Mouse (Mus musculus): Measurements from ENCODE around the gene Bloc1s6. TPM values are rescaled to one million over a fixed set of nuclear protein-coding genes. Genes with fewer than 3 reads are reported as not detected.
A peak's percentile ranks its signal among the peaks of the same experiment; 100 is the strongest.

Bloc1s6 gene
- polyA plus RNA-seq, 1 experiment from 2014 or later: 94.4 TPM

- Histone ChIP-seq H3K4me1 (replicated peaks) (no peaks in the 10 kb centered on the region), H3K27ac (no peak overlapping the region), H3K36me3 (no peaks in the 10 kb centered on the region), H3K27me3 (0 out of 2 replicates have a peak, but pooled peaks cover 6% of the 10 kb centered on the region), H3K4me2 (replicated peaks) (no peak overlapping the region), H3K9ac (replicated peaks) (no peak overlapping the region), H3K4me3 (replicated peaks) (no peak overlapping the region), H3K9me3 (no peaks in the 10 kb centered on the region)
- WGBS: 85% methylated on average over 3 of the region's 3 CpGs
- no peak for ATAC-seq
These were observed 21.9 kb upstream of the Bloc1s6 start for GRCm38 (mm10) chr2:122716301-122716842.

- no peaks in the 10 kb centered on the region for H3K4me1 ChIP-seq (replicated peaks)
- no peak for ATAC-seq
- WGBS: 62% methylated on average over 1 of the region's 1 CpGs
These were observed 19.1 kb upstream of the Bloc1s6 start for GRCm38 (mm10) chr2:122719232-122719631.

GRCm38 (mm10) chr2:122720564-122720963, 17.7 kb upstream of the Bloc1s6 start:
- Histone ChIP-seq H3K4me1 (replicated peaks) (no peaks in the 10 kb centered on the region), H3K36me3 (no peaks in the 10 kb centered on the region), H3K9me3 (no peaks in the 10 kb centered on the region), H3K27me3 (0 out of 2 replicates have a peak, but pooled peaks cover 6% of the 10 kb centered on the region), H3K4me3 (replicated peaks) (no peak overlapping the region), H3K27ac (no peak overlapping the region), H3K9ac (replicated peaks) (no peak overlapping the region), H3K4me2 (replicated peaks) (no peak overlapping the region)
- no peak for ATAC-seq
- 78% methylated on average over 3 of the region's 3 CpGs for WGBS

More at GRCm38 (mm10) chr2:122719232-122719631, 19.1 kb upstream of the Bloc1s6 start:
- Histone ChIP-seq H3K36me3 (no peaks in the 10 kb centered on the region), H3K4me3 (replicated peaks) (no peak overlapping the region), H3K9ac (replicated peaks) (no peak overlapping the region), H3K27me3 (0 out of 2 replicates have a peak, but pooled peaks cover 6% of the 10 kb centered on the region), H3K9me3 (no peaks in the 10 kb centered on the region), H3K4me2 (replicated peaks) (no peak overlapping the region), H3K27ac (no peak overlapping the region)

GRCm38 (mm10) chr2:122725604-122726003, 12.7 kb upstream of the Bloc1s6 start:
- Histone ChIP-seq H3K36me3 (no peaks in the 10 kb centered on the region), H3K9ac (replicated peaks) (no peak overlapping the region), H3K4me3 (replicated peaks) (no peak overlapping the region), H3K4me1 (replicated peaks) (no peaks in the 10 kb centered on the region), H3K27me3 (0 out of 2 replicates have a peak, but pooled peaks cover 9% of the 10 kb centered on the region), H3K4me2 (replicated peaks) (no peak overlapping the region), H3K9me3 (no peaks in the 10 kb centered on the region), H3K27ac (no peak overlapping the region)
- no peak for ATAC-seq
- WGBS: 56% methylated on average over 10 of the region's 10 CpGs

GRCm38 (mm10) chr2:122731456-122731855, 6.8 kb upstream of the Bloc1s6 start:
- Histone ChIP-seq H3K4me3 (replicated peaks) (no peak overlapping the region), H3K27me3 (peaks cover 18% of the 10 kb centered on the region; the same call in 1 of the 2 replicates), H3K9me3 (no peaks in the 10 kb centered on the region), H3K9ac (replicated peaks) (no peak overlapping the region), H3K4me2 (replicated peaks) (no peak overlapping the region), H3K36me3 (no peaks in the 10 kb centered on the region), H3K27ac (no peak overlapping the region), H3K4me1 (replicated peaks) (no peaks in the 10 kb centered on the region)
- WGBS: 67% methylated on average over 2 of the region's 2 CpGs
- ATAC-seq: no peak

GRCm38 (mm10) chr2:122739023-122739422, 720 bp downstream of the Bloc1s6 start:
- Histone ChIP-seq H3K27ac (peak overlapping the region; percentile 95), H3K4me3 (replicated peaks) (peak overlapping the region; percentile 88), H3K9me3 (no peaks in the 10 kb centered on the region), H3K4me1 (replicated peaks) (peaks cover 24% of the 10 kb centered on the region), H3K9ac (replicated peaks) (peak overlapping the region; percentile 95), H3K36me3 (peaks cover 8% of the 10 kb centered on the region; the same call in 1 of the 2 replicates), H3K27me3 (peaks cover 11% of the 10 kb centered on the region; the same call in 1 of the 2 replicates), H3K4me2 (replicated peaks) (peak overlapping the region; percentile 74)
- 34% methylated on average over 7 of the region's 7 CpGs for WGBS
- no peak for ATAC-seq

GRCm38 (mm10) chr2:122746461-122746860, 8.2 kb downstream of the Bloc1s6 start:
- Histone ChIP-seq H3K4me2 (replicated peaks) (no peak overlapping the region), H3K9ac (replicated peaks) (no peak overlapping the region), H3K36me3 (peaks cover 51% of the 10 kb centered on the region), H3K4me3 (replicated peaks) (no peak overlapping the region), H3K9me3 (no peaks in the 10 kb centered on the region), H3K27ac (no peak overlapping the region), H3K4me1 (replicated peaks) (no peaks in the 10 kb centered on the region), H3K27me3 (no peaks in the 10 kb centered on the region)
- ATAC-seq: no peak
- WGBS: 93% methylated on average over 9 of the region's 9 CpGs

GRCm38 (mm10) chr2:122753739-122754343, 15.5 kb downstream of the Bloc1s6 start:
- H3K27ac ChIP-seq: no peak overlapping the region
- 16% methylated on average over 7 of the region's 7 CpGs for WGBS
- H3K4me2 ChIP-seq (replicated peaks): no peak overlapping the region
- no peaks in the 10 kb centered on the region for H3K4me1 ChIP-seq (replicated peaks)
- no peak overlapping the region for H3K9ac ChIP-seq (replicated peaks)
- 0 out of 2 replicates have a peak, but pooled peaks cover 6% of the 10 kb centered on the region for H3K27me3 ChIP-seq
- peaks cover 3% of the 10 kb centered on the region; the same call in 1 of the 2 replicates for H3K36me3 ChIP-seq
- H3K9me3 ChIP-seq: no peaks in the 10 kb centered on the region
- H3K4me3 ChIP-seq (replicated peaks): no peak overlapping the region
- peak; percentile 60 for ATAC-seq

- no peak overlapping the region for H3K4me2 ChIP-seq (replicated peaks)
- no peaks in the 10 kb centered on the region for H3K36me3 ChIP-seq
- WGBS: 95% methylated on average over 1 of the region's 1 CpGs
- no peak overlapping the region for H3K9ac ChIP-seq (replicated peaks)
- peaks cover 15% of the 10 kb centered on the region for H3K27me3 ChIP-seq
- no peaks in the 10 kb centered on the region for H3K9me3 ChIP-seq
- no peak overlapping the region for H3K27ac ChIP-seq
- peaks cover under 1% of the 10 kb centered on the region for H3K4me1 ChIP-seq (replicated peaks)
- no peak for ATAC-seq
- H3K4me3 ChIP-seq (replicated peaks): no peak overlapping the region
These were observed 21.5 kb downstream of the Bloc1s6 start for GRCm38 (mm10) chr2:122759791-122760190.

GRCm38 (mm10) chr2:122762991-122763390, 24.7 kb downstream of the Bloc1s6 start:
- Histone ChIP-seq H3K9ac (replicated peaks) (no peak overlapping the region), H3K4me3 (replicated peaks) (no peak overlapping the region), H3K27me3 (peaks cover 31% of the 10 kb centered on the region), H3K9me3 (no peaks in the 10 kb centered on the region), H3K4me1 (replicated peaks) (peaks cover 9% of the 10 kb centered on the region), H3K27ac (no peak overlapping the region), H3K36me3 (no peaks in the 10 kb centered on the region), H3K4me2 (replicated peaks) (no peak overlapping the region)
- WGBS: 76% methylated on average over 3 of the region's 3 CpGs
- ATAC-seq: no peak

- Histone ChIP-seq H3K4me2 (replicated peaks) (no peak overlapping the region), H3K4me1 (replicated peaks) (peaks cover 9% of the 10 kb centered on the region), H3K27ac (no peak overlapping the region), H3K4me3 (replicated peaks) (no peak overlapping the region), H3K9me3 (no peaks in the 10 kb centered on the region), H3K36me3 (no peaks in the 10 kb centered on the region), H3K27me3 (peaks cover 31% of the 10 kb centered on the region), H3K9ac (replicated peaks) (no peak overlapping the region)
- WGBS: 47% methylated on average over 6 of the region's 6 CpGs
- ATAC-seq: no peak
These were observed 26.2 kb downstream of the Bloc1s6 start for GRCm38 (mm10) chr2:122764526-122764925.

GRCm38 (mm10) chr2:122765071-122765793, 26.9 kb downstream of the Bloc1s6 start, which contains the start of gene Sqor:
Sqor (plus strand) TSS chr2:122765237.
- H3K27ac ChIP-seq: no peak within 1 kb of the TSS
- peaks cover 9% of the 10 kb centered on the region for H3K4me1 ChIP-seq (replicated peaks)
- WGBS: under 1% methylated on average over 44 of the region's 46 CpGs
- H3K36me3 ChIP-seq: no peaks in the 10 kb centered on the region
- peak; percentile 79 for ATAC-seq
- H3K4me2 ChIP-seq (replicated peaks): peak within 1 kb of the TSS; percentile 75
- peaks cover 31% of the 10 kb centered on the region for H3K27me3 ChIP-seq
- H3K9me3 ChIP-seq: no peaks in the 10 kb centered on the region
- peak within 1 kb of the TSS; percentile 44 for H3K4me3 ChIP-seq (replicated peaks)
- peak within 1 kb of the TSS; percentile 55 for H3K9ac ChIP-seq (replicated peaks)

Data from midbrain, embryonic 13.5 days (tissue).